Mouse (Mus musculus) adrenal gland, adult 2 months (tissue): Measurements from ENCODE around the gene Inhba. TPM values are rescaled to one million over a fixed set of nuclear protein-coding genes. Genes with fewer than 3 reads are reported as not detected.

Source experiments
- DNase-seq: peaks from one replicate; pipeline ENCODE4 v3.0.0; 2021
- long read RNA-seq: library from polyadenylated mRNA; stranded (forward); transcript quantifications from one replicate; pipeline ENCODE4 v2.0.0, GENCODE M21; 2021
- polyA plus RNA-seq: library from polyadenylated mRNA; depleted of rRNA; stranded (reverse); fragments of >200 nt; gene quantifications from 2 replicates; pipeline ENCODE4 v1.2.3, GENCODE M21; 2012; rRNA removed
- total RNA-seq, 2 experiments: library from RNA; stranded (reverse); gene quantifications; 2 replicates each; pipeline ENCODE4 v1.2.3; 2021

Inhba gene
- total RNA-seq (1 to 10 TPM; 1.1 to 2.0 TPM), polyA plus RNA-seq (0.16 and 0.45 TPM in 2 replicates)
- long read RNA-seq: 0 reads

GRCm38 (mm10) chr13:16011372-16012242 lies at the start of gene Inhba:
Gene Inhba, plus strand, starts transcription at chr13:16011851.
- DNase-seq: peak; percentile 69

- no peak for DNase-seq
These were observed 35.1 kb upstream of the Inhba start for GRCm38 (mm10) chr13:15976584-15976983.

- no peak for DNase-seq
These were observed 32.1 kb upstream of the Inhba start for GRCm38 (mm10) chr13:15979551-15979950.

DNA sequence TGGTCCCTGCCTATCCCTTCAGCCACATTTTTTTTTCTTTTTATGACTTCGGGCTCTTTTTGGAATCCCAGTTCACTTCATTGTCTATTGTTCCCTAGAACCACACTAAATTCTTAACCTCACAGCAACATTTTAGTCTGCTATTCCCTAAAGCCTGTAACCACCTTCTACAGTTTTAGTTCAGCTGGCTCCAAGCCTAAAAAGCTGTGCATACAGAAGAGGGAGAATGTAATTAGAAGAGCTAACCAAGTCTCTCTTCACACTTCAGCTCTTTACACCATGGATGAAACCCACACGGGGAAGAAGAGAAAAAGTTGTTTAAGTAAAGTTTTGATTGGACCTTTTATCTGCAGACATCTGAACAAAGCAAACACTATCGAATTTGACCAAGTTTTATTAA lies 29.6 kb upstream of the Inhba start:
- no peak for DNase-seq

- no peak for DNase-seq
These were observed 25.9 kb upstream of the Inhba start for GRCm38 (mm10) chr13:15985761-15986160.

- no peak for DNase-seq
These were observed 25.5 kb upstream of the Inhba start for GRCm38 (mm10) chr13:15986172-15986571.

DNA sequence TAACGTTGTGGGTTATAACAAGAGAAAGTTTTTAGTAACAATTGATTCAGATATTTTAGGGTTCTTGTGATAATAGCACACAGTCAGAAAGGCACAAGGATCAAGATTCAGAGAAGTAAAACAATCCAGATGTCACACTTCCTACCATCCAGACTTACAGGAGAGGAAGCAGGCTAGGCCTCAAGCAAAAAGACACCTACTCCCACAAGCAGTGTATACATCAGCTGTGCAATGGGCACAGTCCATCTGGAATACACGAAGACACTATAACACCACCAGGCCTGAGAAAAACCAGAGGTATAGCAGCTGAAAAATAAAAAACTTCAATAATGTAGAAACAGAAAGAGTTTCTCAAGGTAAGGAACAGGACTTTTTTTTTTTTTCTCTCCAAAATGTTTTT lies 16.3 kb upstream of the Inhba start:
- no peak for DNase-seq

- peak; percentile 30 for DNase-seq
These were observed 6.1 kb upstream of the Inhba start for GRCm38 (mm10) chr13:16005517-16005916.

DNA sequence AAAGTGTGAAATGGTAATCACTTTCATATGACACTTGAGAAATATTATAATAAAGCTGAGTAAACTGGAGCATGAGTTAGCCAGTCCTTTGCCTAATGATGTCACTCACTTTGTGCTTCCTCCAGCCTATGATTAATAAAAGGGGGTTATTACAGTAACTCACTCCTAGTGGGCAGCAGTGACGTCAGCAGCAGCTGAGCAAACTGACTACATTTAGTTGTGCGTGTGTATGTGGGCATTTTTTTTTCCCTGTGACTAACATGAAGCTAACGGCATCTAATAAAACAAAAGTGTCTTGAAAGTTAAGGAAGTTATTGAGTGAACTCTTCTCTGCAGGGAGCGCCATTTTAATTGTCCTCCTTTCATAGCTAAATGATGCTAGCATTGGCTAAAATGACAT lies 3.9 kb upstream of the Inhba start:
- DNase-seq: no peak

GRCm38 (mm10) chr13:16008348-16008747 lies 3.3 kb upstream of the Inhba start:
- DNase-seq: no peak

DNA sequence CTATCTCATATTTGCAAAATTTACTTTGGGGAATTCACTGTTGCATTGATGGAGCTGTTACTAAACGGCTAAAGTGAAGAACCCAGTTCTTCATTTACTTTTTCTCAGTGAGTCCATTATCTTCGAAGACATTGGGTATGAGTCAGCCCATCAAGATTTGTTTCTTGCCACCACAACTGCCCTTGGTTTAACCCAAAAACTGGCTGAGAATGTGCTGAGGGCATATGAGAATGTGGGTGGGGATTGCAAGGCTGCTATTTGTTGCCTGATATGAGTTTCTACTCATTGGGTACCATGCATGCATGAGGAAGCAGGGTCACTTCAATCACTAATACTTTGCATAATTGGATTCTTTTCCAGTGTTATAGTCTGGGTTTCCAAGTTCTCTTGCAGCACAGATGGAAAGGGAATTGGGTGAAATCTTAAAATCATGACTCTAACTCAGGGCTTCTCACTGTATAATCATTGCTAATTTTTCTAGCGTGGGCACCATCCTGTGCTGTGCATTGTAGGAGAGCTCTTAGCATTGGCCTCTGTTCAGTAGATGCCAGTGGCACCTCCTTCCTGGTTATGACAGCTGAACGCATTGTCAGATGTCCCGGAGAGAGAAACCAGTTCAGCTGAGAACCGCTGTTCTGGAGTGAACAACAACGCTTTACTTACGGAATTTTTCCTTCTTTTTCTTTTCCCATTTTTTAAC lies 1.7 kb upstream of the Inhba start:
- DNase-seq: no peak

GRCm38 (mm10) chr13:16010586-16010985 lies 1.1 kb upstream of the Inhba start:
- no peak for DNase-seq

DNA sequence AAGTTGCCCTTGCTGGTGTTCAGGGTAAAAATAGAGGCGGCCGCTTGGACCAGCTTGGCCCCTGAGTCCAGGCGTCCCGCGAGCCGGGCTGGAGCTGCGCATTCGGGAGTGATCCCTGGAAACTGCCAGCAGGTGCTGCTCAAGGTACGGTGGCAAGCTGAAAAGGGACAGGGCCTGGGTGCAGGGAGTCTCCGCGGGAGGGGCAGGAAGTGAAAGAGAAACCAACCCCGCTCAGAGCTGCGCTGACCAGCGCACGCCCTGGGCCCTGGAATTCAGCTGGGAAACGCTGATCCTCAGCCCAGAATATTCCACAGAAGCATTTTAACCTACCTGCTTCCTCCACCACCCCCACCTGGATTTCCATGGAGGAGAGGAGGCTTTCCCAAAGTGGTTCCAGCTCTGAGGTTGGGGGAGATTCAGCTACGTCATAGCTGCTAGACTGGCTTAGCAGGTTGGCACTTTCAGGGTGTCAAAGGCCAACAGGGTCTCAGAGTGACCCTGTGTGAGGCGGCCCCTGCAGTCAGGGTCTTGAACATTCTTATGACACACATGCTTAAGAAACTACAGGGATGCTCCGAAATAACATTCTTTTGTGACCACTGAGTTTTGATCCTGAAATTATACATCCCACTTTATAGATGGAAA lies 714 bp downstream of the Inhba start:
- peak; percentile 86 for DNase-seq

DNA sequence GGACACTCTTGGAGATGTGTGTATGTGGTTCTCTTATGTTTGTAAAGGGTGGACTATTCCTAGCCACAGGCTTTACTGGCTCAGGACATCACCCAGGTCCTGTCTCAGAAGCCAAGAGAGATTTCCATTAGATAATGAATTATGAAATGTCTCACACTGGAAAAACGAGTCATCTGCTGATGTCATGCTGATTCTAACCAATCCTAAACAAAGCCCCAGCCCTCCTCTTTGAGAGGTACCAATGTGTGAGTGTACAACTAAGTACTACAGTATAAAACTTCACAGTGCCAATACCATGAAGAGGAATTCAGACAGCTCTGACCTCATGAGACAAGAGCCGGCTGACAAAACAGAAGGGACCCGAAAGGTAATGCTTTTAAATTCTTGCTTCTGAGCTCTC lies 2.5 kb downstream of the Inhba start:
- no peak for DNase-seq

- DNase-seq: no peak
These were observed 4.9 kb downstream of the Inhba start for GRCm38 (mm10) chr13:16016506-16016905.

GRCm38 (mm10) chr13:16017338-16017737 lies 5.7 kb downstream of the Inhba start:
- no peak for DNase-seq

GRCm38 (mm10) chr13:16017777-16018176 lies 6.1 kb downstream of the Inhba start:
- no peak for DNase-seq

DNA sequence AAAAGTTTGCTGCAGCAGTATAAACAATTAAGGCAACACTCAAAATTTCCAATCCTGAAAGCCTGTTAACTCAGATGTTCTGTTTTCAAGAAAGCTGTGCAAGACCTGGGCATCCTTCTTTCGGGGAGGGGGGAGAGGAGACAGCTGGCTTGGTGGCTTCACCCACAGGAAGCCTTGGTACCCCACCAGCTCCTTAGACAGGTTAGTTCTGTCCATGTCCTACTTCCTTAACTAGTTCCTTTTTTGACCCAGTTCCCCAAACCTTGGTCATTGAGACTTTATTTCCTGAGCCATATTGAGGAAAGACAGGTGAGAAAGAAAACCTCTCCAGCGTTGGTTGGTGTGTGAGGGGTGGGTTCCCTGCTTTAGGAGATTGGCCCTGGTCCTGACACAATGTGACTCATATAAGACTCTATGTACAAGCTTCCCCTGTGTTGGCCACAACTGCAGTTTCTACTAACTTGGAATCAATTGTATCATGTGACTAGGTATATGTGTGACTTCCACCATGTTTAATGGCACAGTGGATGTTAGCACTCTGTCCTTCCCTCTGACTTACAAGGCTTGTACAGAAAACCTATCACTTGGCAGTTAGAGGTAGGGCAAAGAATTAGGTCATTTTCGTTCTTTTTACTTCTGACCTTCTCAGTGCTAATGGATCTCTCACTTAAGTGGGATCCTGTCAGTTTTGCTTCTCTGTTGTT lies 7.3 kb downstream of the Inhba start:
- no peak for DNase-seq

DNA sequence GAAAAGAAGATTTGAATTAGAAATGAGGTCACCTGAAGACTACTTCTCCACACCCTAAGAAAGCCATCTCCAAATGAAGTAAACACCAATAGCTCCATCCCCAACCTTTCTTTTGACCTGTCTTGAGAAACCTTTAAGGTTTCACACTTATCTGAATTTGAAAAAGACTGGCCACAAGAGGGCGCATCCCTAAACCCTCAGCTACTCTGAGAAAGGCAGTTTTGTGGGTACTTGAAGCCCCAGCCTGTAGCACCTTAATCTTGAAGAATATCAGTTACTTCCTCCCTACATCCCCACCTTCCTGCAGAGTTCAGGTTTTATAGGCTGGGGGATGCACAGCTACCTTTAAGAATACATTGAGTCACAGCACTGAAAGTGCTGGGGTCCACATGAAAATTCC lies 9.0 kb downstream of the Inhba start:
- DNase-seq: peak; percentile 31

GRCm38 (mm10) chr13:16021181-16021580 lies 9.5 kb downstream of the Inhba start:
- DNase-seq: no peak

- DNase-seq: no peak
These were observed 10.2 kb downstream of the Inhba start for GRCm38 (mm10) chr13:16021849-16022248.

DNA sequence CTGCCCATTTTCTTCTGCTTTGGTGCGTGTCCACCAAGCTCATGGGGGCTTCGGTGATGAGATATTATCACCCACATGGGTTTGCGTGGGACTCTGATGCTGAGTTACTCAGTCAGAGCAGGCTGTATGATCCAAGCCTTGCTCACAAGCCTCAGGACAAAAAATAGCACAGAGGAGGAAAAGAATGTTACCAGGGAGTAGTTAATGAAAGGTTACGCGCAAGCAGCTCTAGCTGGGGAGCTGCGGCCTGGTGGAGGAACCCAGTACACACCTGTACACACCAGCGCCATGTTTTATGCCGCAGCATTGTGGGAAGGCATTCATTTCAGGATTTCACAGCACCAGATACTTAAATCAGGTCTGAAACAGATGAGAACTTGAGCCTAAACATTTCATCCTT lies 10.9 kb downstream of the Inhba start:
- no peak for DNase-seq
